Mouse (Mus musculus) heart, postnatal 0 days (tissue): ENCODE results near the gene Klhdc8b.

Experiments used
- CTCF ChIP-seq: IDR thresholded peaks from 2 replicates; pipeline ENCODE4 v1.5.1; 2016; ENCODE audit warnings: antibody characterized with exemption, control low read depth, low read depth
- EP300 ChIP-seq: IDR thresholded peaks from 2 replicates; pipeline ENCODE4 v1.6.1; 2016; ENCODE audit warnings: antibody characterized with exemption, low read depth

GRCm38 (mm10) chr9:108485301-108485875, 24.0 kb upstream of the Klhdc8b start:
- no peak for TF ChIP-seq EP300
- no peak for TF ChIP-seq CTCF
